Mouse (Mus musculus): ENCODE data around the gene Skil.

The Skil gene

GRCm38 (mm10) chr3:31082838-31083506, 11.9 kb upstream of the Skil start:
- intact Hi-C loops (cut with DNase I) = no loop called here

- intact Hi-C loops (cut with DNase I) = no loop called here
These were observed 11.2 kb upstream of the Skil start for GRCm38 (mm10) chr3:31083507-31084245.

- intact Hi-C loops (cut with DNase I) = no loop called here
These were observed 9.9 kb upstream of the Skil start for GRCm38 (mm10) chr3:31085000-31085399.

GRCm38 (mm10) chr3:31088789-31089775, 5.8 kb upstream of the Skil start:
- intact Hi-C loops (cut with DNase I) = no loop called here

GRCm38 (mm10) chr3:31089956-31090355, 4.9 kb upstream of the Skil start:
- intact Hi-C loops (cut with DNase I) = loop anchor here (5.0 kb wide), 1 partner anchor 33 kb away; no protein-coding TSS in a partner anchor

GRCm38 (mm10) chr3:31093196-31093595, 1.7 kb upstream of the Skil start:
- intact Hi-C loops (cut with DNase I) = loop anchor here (5.0 kb wide), 1 partner anchor 36 kb away; no protein-coding TSS in a partner anchor

- intact Hi-C loops (cut with DNase I) = loop anchor here (5.0 kb wide), 1 partner anchor 36 kb away; no protein-coding TSS in a partner anchor
These were observed 1.1 kb upstream of the Skil start for GRCm38 (mm10) chr3:31093627-31094351.

- intact Hi-C loops (cut with DNase I) = loop anchor here (5.0 kb wide), 1 partner anchor 37 kb away; no protein-coding TSS in a partner anchor
These were observed 277 bp downstream of the Skil start for GRCm38 (mm10) chr3:31095179-31095490.

GRCm38 (mm10) chr3:31095491-31096154, 765 bp downstream of the Skil start:
- intact Hi-C loops (cut with DNase I) = loop anchor here (5.0 kb wide), 1 partner anchor 37 kb away; no protein-coding TSS in a partner anchor

GRCm38 (mm10) chr3:31096155-31097101, 1.6 kb downstream of the Skil start:
- intact Hi-C loops (cut with DNase I) = loop anchor here (5.0 kb wide), 1 partner anchor 36 kb away; no protein-coding TSS in a partner anchor

GRCm38 (mm10) chr3:31097102-31097720, 2.4 kb downstream of the Skil start:
- intact Hi-C loops (cut with DNase I) = loop anchor here (5.0 kb wide), 1 partner anchor 35 kb away; no protein-coding TSS in a partner anchor

- intact Hi-C loops (cut with DNase I) = loop anchor here (5.0 kb wide), 1 partner anchor 34 kb away; no protein-coding TSS in a partner anchor
These were observed 3.1 kb downstream of the Skil start for GRCm38 (mm10) chr3:31097976-31098375.

- intact Hi-C loops (cut with DNase I) = loop anchor here (5.0 kb wide), 1 partner anchor 34 kb away; no protein-coding TSS in a partner anchor
These were observed 3.7 kb downstream of the Skil start for GRCm38 (mm10) chr3:31098556-31098955.

GRCm38 (mm10) chr3:31100026-31100425, 5.2 kb downstream of the Skil start:
- intact Hi-C loops (cut with DNase I) = no loop called here

GRCm38 (mm10) chr3:31100802-31101201, 5.9 kb downstream of the Skil start:
- intact Hi-C loops (cut with DNase I) = no loop called here

- intact Hi-C loops (cut with DNase I) = no loop called here
These were observed 10.1 kb downstream of the Skil start for GRCm38 (mm10) chr3:31104936-31105335.

- intact Hi-C loops (cut with DNase I) = no loop called here
These were observed 11.7 kb downstream of the Skil start for GRCm38 (mm10) chr3:31106597-31106996.

GRCm38 (mm10) chr3:31107674-31108073, 12.8 kb downstream of the Skil start:
- intact Hi-C loops (cut with DNase I) = no loop called here
